Comparison of ENCODE assay signal across 9 mouse cellular contexts in the genomic region with DNA sequence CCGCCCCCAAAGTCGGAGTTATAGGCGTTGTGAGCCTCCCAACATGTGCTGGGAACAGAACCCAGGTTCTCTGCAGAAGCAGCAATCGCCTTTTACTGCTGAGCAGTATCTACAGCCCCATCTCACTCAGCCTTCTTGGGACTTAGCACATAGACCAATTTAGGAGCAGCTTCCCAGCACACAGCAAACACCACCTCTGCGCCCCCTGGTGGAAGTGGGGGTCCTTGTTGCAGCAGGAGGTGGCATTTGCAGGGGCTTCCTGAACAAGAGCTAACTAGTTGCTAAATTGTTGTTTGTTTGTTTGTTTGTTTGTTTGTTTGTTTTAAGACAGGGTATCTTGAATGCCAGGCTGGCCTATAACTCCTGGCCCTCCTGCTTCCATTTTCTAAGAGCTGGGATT. TPM values are rescaled to one million over a fixed set of nuclear protein-coding genes. Genes with fewer than 3 reads are reported as not detected.
DNase-seq lines count a peak whose midpoint lies in the region; ATAC-seq lines count a peak whose summit lies in the region.
"Had no signal": no experiment of that assay in that cellular context is flagged by ENCODE, and none has a peak within 500 bp of the region (broad histone marks: within the 10 kb centered on the region; RNA-seq: fewer than 3 reads in every experiment).

No protein-coding gene starts in this region.

- peak; percentile 55; the same call in 1 of the 2 replicates for ATAC-seq in frontal cortex, adult (ENCODE audit: low TSS enrichment)

- intact Hi-C loops in heart, postnatal 14 days (cut with DNase I) = loop anchor here (1.0 kb wide), 1 partner anchor 37 kb away; no protein-coding TSS in a partner anchor

- no peak for DNase-seq in frontal cortex, postnatal 36 days (ENCODE audit: low spot score in 2 of 2)
- DNase-seq in ovary, postnatal 36 days (ENCODE audit: low spot score) = peak; percentile 67
- no peak for DNase-seq in ovary, adult 18-20 months (ENCODE audit: low spot score)
- DNase-seq in c-Kit-positive CD71-negative TER-119-negative erythroid progenitor cells, embryonic 14.5 days (ENCODE audit: low read depth) = peak; percentile 58
- DNase-seq in heart, postnatal 14 days = peak; percentile 80 to 85
- DNase-seq in lung, postnatal 36 days = peak; percentile 85
- DNase-seq in thymus, postnatal 0 days (ENCODE audit: low spot score) = peak; percentile 76

RNA-seq across cellular contexts. Expression of gene Atp6v1b1, which starts 11.7 kb away (rescaled TPM):
- under 1 TPM in 1 of 2 experiments, not detected in 1; 0.60 TPM for total RNA-seq in heart, postnatal 14 days (2021)
- polyA plus RNA-seq in thymus, postnatal 0 days (2015; fragmentation: Nextera tagmentation; extraction: Ambion mirVana) = 0.08 and 0.22 TPM in 2 replicates
- polyA plus RNA-seq: liver, embryonic 15.5 days had no signal

RNA-seq across cellular contexts. Expression of gene Vax2, which starts 20.1 kb away (rescaled TPM):
- not detected for total RNA-seq in heart, postnatal 14 days (2021)
- polyA plus RNA-seq in thymus, postnatal 0 days (2015; fragmentation: Nextera tagmentation; extraction: Ambion mirVana) = not detected in 2 replicates
- polyA plus RNA-seq: liver, embryonic 15.5 days had no signal

RNA-seq across cellular contexts. Expression of gene Ankrd53, which starts 31.3 kb away (rescaled TPM):
- not detected for total RNA-seq in heart, postnatal 14 days (2021)
- 0.10 TPM in 1 of 2 replicates, not detected in the other for polyA plus RNA-seq in thymus, postnatal 0 days (2015; fragmentation: Nextera tagmentation; extraction: Ambion mirVana)
- polyA plus RNA-seq: liver, embryonic 15.5 days had no signal

RNA-seq across cellular contexts. Expression of gene Tex261, which starts 44.5 kb away (rescaled TPM):
- 10 to 100 TPM; 71.0 to 79.6 TPM for total RNA-seq in heart, postnatal 14 days (2021)
- 121 and 127 TPM in 2 replicates for polyA plus RNA-seq in thymus, postnatal 0 days (2015; fragmentation: Nextera tagmentation; extraction: Ambion mirVana)

RNA-seq across cellular contexts. Expression of gene Cd207, which starts 53.5 kb away (rescaled TPM):
- total RNA-seq in heart, postnatal 14 days (2021) = under 1 TPM; 0.37 to 0.76 TPM
- polyA plus RNA-seq in thymus, postnatal 0 days (2015; fragmentation: Nextera tagmentation; extraction: Ambion mirVana) = 1.1 and 1.2 TPM in 2 replicates

Comparison
In these comparisons a context has a peak if more than half of its experiments do, and no peak if none do; other contexts are left out.
1. DNase-seq: peak in ovary, postnatal 36 days (single experiment), c-Kit-positive CD71-negative TER-119-negative erythroid progenitor cells, embryonic 14.5 days (single experiment), heart, postnatal 14 days (2 of 2), lung, postnatal 36 days (single experiment) and thymus, postnatal 0 days (single experiment); none in frontal cortex, postnatal 36 days (0 of 2) and ovary, adult 18-20 months (single experiment).